Mouse (Mus musculus): ENCODE results near the gene Hpse2.

Gene Hpse2

DNA sequence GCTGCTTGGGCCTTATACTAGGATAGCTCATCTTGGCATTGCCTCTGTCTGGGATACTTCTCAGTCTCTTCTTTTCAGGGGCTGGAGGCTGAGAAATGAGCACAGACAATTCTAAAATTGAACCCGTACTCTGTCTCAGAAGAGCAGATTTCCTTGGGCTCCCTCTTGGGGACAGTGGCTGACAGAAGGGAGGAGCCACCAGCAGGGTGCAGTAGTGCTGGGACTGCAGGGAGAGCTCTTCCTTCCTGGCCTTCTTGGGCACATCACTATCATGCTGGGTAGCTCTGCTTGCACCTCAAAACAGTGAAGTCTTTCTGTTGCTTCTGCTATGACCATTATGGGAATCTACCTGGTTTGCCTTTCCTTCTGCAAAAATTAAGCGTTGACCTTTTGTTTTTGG lies 603.0 kb downstream of the Hpse2 start:
- in situ Hi-C loops (cut with MboI, MseI), result loop anchor here (25.0 kb wide), 1 partner anchor 702 kb away; no protein-coding TSS in a partner anchor

DNA sequence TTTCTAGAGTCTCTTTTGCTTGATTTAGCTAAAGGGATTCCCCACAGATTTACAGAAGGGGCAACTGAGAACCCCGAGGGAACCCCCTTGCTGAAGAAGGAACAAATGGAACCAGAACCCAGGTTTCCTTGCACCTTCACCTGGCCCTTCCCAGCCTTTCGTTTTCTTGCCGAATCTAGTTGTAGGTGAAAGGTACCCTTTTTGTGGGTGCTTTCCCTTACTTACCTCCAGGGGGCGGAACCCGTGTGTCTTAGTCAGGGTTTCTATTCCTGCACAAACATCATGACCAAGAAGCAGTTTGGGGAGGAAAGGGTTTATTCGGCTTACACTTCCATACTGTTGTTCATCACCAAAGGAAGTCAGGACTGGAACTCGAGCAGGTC lies 608.0 kb downstream of the Hpse2 start:
- in situ Hi-C loops (cut with MboI, MseI), result loop anchor here (25.0 kb wide), 1 partner anchor 707 kb away; no protein-coding TSS in a partner anchor

DNA sequence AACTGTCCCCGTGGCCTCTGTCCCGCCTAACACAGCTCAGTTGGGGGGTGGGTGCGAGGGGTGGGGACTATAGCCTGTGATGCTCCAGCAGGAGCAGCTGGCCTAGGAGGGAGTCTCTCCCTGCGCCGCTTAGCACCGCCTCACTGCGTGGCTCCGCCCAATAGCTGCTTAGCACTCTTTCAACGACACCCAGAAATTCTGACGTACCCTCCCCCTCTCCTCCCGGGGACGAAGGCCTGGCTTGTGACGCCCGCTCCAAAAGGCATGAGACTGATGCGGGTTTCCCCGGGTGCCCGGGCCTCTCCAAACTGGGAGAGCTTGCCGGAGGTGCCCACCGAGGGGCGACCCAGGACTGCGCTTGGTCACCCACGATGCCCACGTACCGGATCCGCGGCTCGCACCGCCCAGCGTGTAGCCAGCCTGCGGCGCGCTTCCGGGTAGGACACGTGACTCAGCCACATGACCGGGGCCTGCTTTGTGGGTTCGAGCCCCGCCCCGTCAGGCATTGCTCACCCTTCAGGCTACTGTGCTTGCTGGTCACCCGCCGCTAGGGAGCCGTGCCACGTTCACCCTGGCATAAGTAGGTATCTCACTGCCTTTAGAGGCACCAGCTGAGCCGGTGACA lies 608.5 kb downstream of the Hpse2 start, which contains the start of gene Hps1:
Gene Hps1 (minus strand): TSS at position 448 of the 625 bp plus-strand sequence.
- in situ Hi-C loops (cut with MboI, MseI), result loop anchor here (25.0 kb wide), 1 partner anchor 708 kb away; no protein-coding TSS in a partner anchor

GRCm38 (mm10) chr19:42777801-42778200 lies 610.4 kb downstream of the Hpse2 start:
- in situ Hi-C loops (cut with MboI, MseI), result loop anchor here (25.0 kb wide), 1 partner anchor 710 kb away; no protein-coding TSS in a partner anchor

DNA sequence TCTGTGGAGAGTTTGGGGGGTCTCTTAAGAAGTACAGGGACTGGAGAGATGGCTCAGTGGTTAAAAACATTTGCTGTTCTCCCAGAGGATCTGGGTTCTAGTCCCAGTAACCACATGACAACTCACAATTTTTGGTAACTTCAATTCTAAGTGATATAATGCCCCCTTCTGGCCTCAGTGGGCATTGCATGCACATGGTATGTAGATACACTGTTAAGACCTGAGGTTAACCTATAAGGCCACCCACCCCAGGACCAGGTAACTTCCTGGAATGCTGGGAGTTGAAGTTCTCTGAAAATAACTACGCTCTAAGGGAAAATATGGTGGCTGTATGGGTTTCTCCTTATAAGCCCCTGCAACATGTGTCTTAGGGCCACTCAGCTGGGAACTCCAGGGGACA lies 611.3 kb downstream of the Hpse2 start:
- in situ Hi-C loops (cut with MboI, MseI), result loop anchor here (25.0 kb wide), 1 partner anchor 710 kb away; no protein-coding TSS in a partner anchor

DNA sequence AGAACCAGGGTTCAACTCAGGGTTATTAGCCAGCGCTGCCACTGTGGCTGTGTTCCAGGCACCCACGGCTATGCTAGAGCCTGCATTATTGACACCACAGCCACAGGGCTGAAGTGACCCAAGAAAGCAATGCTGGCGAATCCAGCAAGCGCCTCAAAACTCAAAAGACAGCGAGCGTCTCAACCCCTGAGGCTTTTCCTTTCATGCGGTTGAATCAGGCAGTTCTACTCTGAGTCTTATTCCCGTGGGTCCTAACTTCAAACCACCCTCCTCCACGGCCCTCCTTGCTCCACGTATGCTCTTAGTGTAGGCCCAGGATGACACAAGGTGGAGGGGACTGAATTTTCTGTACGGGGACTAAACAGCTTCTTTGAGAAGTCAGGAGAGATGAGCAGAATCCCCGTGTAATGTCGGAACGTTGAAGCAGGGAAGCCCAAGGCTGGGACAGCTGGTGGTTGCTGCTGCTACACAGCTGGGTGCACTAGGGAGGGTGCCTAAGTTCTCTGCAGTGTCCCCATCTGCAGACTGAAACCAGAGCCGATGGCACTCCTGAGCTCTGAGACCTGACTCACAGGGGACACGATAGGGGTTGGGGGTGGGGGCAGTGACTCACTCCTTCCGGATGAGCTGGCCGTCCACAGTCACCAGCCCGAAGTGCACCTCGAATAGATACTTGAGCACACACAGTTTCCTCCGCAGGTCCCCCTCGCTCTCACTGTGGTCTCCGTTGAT lies 617.8 kb downstream of the Hpse2 start:
- in situ Hi-C loops (cut with MboI, MseI), result no loop called here

GRCm38 (mm10) chr19:42769648-42770047 lies 618.5 kb downstream of the Hpse2 start:
- in situ Hi-C loops (cut with MboI, MseI), result no loop called here

GRCm38 (mm10) chr19:42767361-42767760 lies 620.8 kb downstream of the Hpse2 start:
- in situ Hi-C loops (cut with MboI, MseI), result no loop called here

DNA sequence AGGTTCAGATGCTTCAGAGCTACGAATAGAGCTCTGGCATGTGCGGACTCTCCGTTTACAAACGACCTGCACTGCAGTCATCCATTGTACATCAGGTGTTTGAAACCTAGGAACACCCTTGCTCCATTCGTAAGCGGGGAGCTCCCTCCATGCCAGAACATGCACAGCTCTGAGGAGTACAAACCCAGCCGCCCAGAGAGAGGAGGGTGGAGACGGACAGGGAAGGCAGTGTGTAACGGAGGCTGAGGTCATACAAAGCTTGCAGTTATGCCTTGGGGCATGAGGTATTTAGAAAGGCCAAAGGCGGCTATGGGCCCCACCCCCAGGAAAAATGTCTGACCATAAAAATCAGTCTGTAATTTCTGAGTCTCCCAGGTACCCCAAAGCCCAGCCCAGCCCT lies 623.8 kb downstream of the Hpse2 start:
- in situ Hi-C loops (cut with MboI, MseI), result no loop called here

- in situ Hi-C loops (cut with MboI, MseI), result no loop called here
Measured at GRCm38 (mm10) chr19:42756671-42757070, 631.5 kb downstream of the Hpse2 start.

- in situ Hi-C loops (cut with MboI, MseI), result no loop called here
Measured at GRCm38 (mm10) chr19:42755148-42755870, 632.8 kb downstream of the Hpse2 start.

DNA sequence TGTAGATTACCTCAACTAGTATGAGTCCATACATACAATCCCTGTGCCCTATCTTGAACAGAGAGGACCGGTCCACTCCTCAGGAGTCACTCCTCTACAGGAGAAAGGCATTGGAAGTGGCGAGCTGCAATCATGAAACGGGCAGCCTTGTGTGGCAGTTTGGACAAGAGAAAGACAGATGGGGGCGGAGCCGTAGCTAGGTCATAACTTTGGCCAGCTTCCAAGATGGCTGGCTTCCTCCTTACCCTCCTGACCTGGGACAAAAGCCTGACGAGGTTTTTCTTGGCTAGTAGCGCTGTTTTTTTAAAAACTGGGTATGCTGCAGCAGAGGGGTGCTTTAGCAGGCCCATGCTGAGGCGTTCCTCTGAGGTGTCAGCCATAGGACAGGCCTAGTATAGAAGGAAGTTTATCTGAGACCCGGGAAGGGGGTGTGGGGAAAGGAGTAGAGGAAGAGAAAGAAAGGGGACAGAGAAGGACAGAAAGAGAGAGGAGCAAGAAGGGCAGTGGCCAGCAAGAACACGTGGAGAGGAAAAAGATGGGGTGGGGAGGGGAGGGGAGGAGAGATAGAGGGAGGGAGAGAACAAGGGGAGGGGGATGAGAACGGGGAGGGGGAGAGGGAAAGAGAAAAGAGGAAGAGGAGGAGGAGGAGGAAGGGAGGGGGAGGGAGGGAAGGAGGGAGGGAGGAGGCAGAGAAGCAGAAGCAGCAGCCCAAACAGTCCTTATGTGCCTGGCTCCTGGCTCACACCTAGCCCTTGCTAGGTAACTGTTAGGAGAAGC lies 634.8 kb downstream of the Hpse2 start:
- in situ Hi-C loops (cut with MboI, MseI), result no loop called here

GRCm38 (mm10) chr19:42752363-42752931 lies 635.7 kb downstream of the Hpse2 start, which contains the start of gene Pyroxd2:
Gene Pyroxd2 (minus strand): TSS chr19:42752775.
- in situ Hi-C loops (cut with MboI, MseI), result no loop called here

- in situ Hi-C loops (cut with MboI, MseI), result no loop called here
Measured at GRCm38 (mm10) chr19:42750196-42750595, 638.0 kb downstream of the Hpse2 start.

- in situ Hi-C loops (cut with MboI, MseI), result no loop called here
Measured at GRCm38 (mm10) chr19:42746702-42747101, 641.5 kb downstream of the Hpse2 start.

- in situ Hi-C loops (cut with MboI, MseI), result no loop called here
Measured at GRCm38 (mm10) chr19:42745869-42746224, 642.3 kb downstream of the Hpse2 start.

DNA sequence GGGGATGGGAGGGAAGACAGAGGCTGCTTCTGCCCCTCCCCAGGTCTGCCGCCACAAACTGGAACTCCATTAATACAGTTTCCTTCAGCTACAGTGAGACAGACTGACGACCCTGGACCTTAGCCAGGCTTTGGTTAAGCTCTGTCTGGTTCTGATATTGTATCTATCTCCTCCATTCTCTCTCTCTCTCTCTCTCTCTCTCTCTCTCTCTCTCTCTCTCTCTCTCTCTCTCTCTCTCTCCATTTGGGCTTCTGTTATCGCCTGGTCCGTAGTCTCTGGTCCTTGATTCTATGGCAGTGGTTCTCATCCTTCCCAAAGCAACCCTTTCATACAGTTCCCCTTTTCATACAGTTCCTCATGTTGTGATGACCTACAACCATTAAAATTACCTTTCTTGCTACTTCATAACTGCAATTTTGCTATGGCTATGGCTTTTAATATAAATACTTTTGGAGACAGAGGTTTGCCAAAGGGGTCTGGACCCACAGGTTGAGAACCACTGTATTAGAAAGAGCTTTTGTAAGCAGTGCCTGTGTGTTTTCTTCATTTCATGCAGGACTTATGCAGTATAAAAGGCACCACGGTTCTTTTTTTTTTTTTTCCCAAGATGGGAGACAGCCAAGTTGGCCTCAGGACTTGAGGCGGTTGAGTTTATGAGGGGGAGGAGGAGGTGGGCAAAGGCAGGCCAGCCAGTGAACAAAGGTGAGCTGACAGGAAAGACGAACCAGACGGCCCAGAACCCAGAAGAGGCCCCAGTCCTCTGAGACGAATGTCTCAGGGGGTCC lies 642.9 kb downstream of the Hpse2 start:
- in situ Hi-C loops (cut with MboI, MseI), result no loop called here

DNA sequence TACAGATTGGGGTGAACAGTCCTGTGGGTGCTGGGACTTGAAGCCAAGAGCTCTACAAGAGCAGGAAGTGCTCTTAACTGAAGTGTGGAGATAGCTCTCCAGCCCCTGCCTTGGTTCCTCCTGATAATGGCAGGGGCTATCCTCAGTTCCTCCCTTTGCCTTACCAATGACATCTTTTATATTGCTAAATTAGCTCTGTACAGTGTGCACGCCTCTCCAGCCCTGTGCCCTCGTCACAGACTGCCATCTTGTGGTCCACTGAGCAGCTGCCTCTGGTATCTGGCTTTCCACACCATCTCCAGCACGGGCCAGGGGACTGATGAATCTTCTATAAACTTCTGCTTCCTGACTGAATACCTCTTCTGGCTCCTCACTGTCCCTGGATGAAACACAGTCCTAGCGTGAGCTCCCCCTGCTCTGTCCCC lies 644.0 kb downstream of the Hpse2 start:
- in situ Hi-C loops (cut with MboI, MseI), result no loop called here

GRCm38 (mm10) chr19:42743261-42743660 lies 644.9 kb downstream of the Hpse2 start:
- in situ Hi-C loops (cut with MboI, MseI), result no loop called here

DNA sequence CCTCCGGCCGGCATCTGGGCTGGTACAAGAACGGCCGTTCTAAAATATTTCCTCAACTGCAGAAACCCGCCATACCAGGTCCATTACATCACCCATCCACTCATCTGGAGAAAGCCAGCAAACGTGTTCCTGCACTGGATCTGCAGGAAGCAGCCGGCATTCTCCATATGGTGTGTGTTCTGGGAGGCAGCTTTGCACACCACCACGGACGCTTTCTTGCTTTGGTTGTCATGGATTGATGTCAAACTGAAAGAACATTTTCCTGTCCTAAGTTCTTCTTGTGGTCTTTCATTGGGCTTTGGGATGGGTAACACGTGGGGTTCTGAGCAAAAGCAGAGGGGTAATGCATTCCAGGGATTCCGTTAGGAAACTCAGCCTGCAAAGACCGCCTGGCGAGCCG lies 646.3 kb downstream of the Hpse2 start:
- in situ Hi-C loops (cut with MboI, MseI), result no loop called here

All from T-helper 2 cell (primary cell).